Mouse (Mus musculus) heart, embryonic 14.5 days (tissue): ENCODE results near the gene Ctcf. TPM values are rescaled to one million over a fixed set of nuclear protein-coding genes. Genes with fewer than 3 reads are reported as not detected.

Experiments used
- ATAC-seq: fragments of 200-750 bp; cut with Nextera tagmentation; 2 replicates; pipeline ENCODE4 v1.8.0; 2017; ENCODE audit warnings: low read depth, moderate TSS enrichment; ENCODE audit not compliant: insufficient number of reproducible peaks, insufficient read depth, low FRiP score
- H3K27ac ChIP-seq, 2 experiments: fragments of 200-500 bp in 1 of 2; fragments of 300-500 bp in 1 of 2; sonication (generic) in 1 of 2; replicated peaks in 1 of 2; 2 replicates each; pipeline ENCODE4 v1.5.1; 2012 to 2014; ENCODE audit warnings: low read depth in 2 of 2, low read length in 2 of 2, control low read depth in 1 of 2, mild to moderate bottlenecking in 1 of 2, mixed read lengths in 1 of 2; ENCODE audit not compliant: control insufficient read depth in 1 of 2, insufficient read depth in 1 of 2
- H3K27me3 ChIP-seq: fragments of 300-500 bp; sonication (generic); 2 replicates; pipeline ENCODE4 v1.6.1; 2014; ENCODE audit warnings: mild to moderate bottlenecking, low read length, control low read depth; ENCODE audit not compliant: control insufficient read depth, insufficient read depth
- H3K36me3 ChIP-seq: fragments of 300-500 bp; sonication (generic); 2 replicates; pipeline ENCODE4 v1.6.1; 2014; ENCODE audit warnings: mild to moderate bottlenecking, control low read depth, low read length, mixed read lengths; ENCODE audit not compliant: control insufficient read depth, insufficient read depth
- H3K4me1 ChIP-seq, 2 experiments: fragments of 200-500 bp in 1 of 2; fragments of 300-500 bp in 1 of 2; sonication (generic) in 1 of 2; 2 replicates each; pipeline ENCODE4 v1.6.1; 2012 to 2014; ENCODE audit warnings: low read length in 2 of 2, control low read depth in 1 of 2, mixed read lengths in 1 of 2; ENCODE audit not compliant: control insufficient read depth in 2 of 2, insufficient read depth in 2 of 2
- H3K4me2 ChIP-seq: fragments of 300-500 bp; sonication (generic); 2 replicates; pipeline ENCODE4 v1.6.1; 2014; ENCODE audit warnings: mild to moderate bottlenecking, low read length
- H3K4me3 ChIP-seq, 2 experiments: fragments of 200-500 bp in 1 of 2; fragments of 300-500 bp in 1 of 2; sonication (generic) in 1 of 2; 2 replicates each; pipeline ENCODE4 v1.5.1; 2012 to 2014; ENCODE audit warnings: low read length in 2 of 2, mild to moderate bottlenecking in 2 of 2, control low read depth in 1 of 2, low read depth in 1 of 2, moderate library complexity in 1 of 2; ENCODE audit not compliant: control insufficient read depth in 1 of 2, insufficient read depth in 1 of 2
- H3K9ac ChIP-seq: fragments of 300-500 bp; sonication (generic); 2 replicates; pipeline ENCODE4 v1.6.1; 2014; ENCODE audit warnings: mild to moderate bottlenecking, low read length
- H3K9me3 ChIP-seq: fragments of 300-500 bp; sonication (generic); 2 replicates; pipeline ENCODE4 v1.6.1; 2016; ENCODE audit warnings: low read length, control low read depth; ENCODE audit not compliant: control insufficient read depth
- WGBS: fragments of 180-500 bp; shearing (Covaris S2); extraction: QIAGEN DNeasy Blood & Tissue Kit; methylation state at CpG from one replicate; pipeline ENCODE4 v1.1.7; 2014; 5-methylcytosine and 5-hydroxymethylcytosine counted together
- polyA plus RNA-seq: library from polyadenylated mRNA; unstranded; fragments of >200 nt; fragmentation: Nextera tagmentation; extraction: Ambion mirVana; gene quantifications from 2 replicates; pipeline ENCODE4 v1.2.1, GENCODE M21; 2014

Ctcf gene
- polyA plus RNA-seq, 1 experiment from 2014 or later: 62.5 TPM

GRCm38 (mm10) chr8:105698734-105699133 is 62.4 kb downstream of the Ctcf start:
- Histone ChIP-seq H3K4me2 (no peak overlapping the region), H3K4me3 (no peak overlapping the region), H3K9ac (no peak overlapping the region), H3K27me3 (peaks cover 4% of the 10 kb centered on the region; the same call in 1 of the 2 replicates), H3K9me3 (no peaks in the 10 kb centered on the region), H3K27ac (no peak overlapping the region), H3K36me3 (peaks cover 42% of the 10 kb centered on the region), H3K4me1 (peaks cover 15 to 19% of the 10 kb centered on the region in 2 experiments; a peak in 3 of 4 replicates)
- no peak for ATAC-seq
- WGBS: 93% methylated on average over 5 of the region's 5 CpGs

DNA sequence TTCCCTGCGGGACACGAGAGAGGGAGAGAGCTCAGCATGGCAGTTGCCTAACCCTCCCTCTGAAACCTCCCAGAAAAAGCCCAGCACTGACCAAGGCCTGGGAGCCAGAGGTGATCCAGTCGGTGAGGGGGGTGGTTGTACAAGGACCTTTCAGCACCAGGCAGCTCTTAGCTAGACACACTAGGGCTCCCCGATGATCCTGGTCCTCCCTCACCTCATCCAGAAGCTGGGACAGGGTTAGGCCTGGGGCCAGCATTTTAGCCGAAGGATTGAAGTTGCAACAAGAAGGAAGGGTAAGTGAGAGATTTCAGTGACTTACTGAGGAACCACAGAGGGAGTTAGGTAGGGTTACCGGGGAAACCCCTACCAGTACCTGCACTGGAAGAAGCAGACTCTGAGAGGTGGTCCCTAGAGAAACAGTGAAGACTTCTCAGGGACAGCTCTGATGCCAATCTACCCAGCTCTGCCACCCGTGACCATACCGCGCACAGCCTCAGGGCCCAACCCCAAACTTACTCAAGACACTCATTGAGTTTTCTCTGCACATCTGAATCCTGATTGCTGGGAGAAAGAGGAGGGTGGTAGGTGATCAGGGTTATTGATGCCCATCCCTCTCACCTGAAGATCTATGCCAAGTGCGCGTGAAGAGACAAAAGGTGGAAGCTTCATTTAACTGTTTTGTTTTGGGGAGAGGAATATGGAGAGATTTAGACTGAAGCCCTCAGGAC is 63.3 kb downstream of the Ctcf start:
- Histone ChIP-seq H3K4me1 (peaks cover 9 to 14% of the 10 kb centered on the region in 2 experiments; a peak in 3 of 4 replicates), H3K27ac (no peak overlapping the region), H3K9ac (peak overlapping the region; percentile 73), H3K27me3 (peaks cover 4% of the 10 kb centered on the region; the same call in 1 of the 2 replicates), H3K9me3 (no peaks in the 10 kb centered on the region), H3K4me3 (peak overlapping the region in 1 of 2 experiments; percentile 51; a peak in 2 of 4 replicates), H3K4me2 (peak overlapping the region; percentile 89), H3K36me3 (peaks cover 46% of the 10 kb centered on the region)
- no peak for ATAC-seq
- 86% methylated on average over 11 of the region's 11 CpGs for WGBS

- peak overlapping the region; percentile 73 for H3K9ac ChIP-seq
Measured at GRCm38 (mm10) chr8:105700566-105700965, 64.2 kb downstream of the Ctcf start.

GRCm38 (mm10) chr8:105700966-105701824 is 64.8 kb downstream of the Ctcf start, which contains the start of the genes Acd and Pard6a:
Gene Acd (minus strand): TSS chr8:105701102.
Gene Pard6a (plus strand): TSS chr8:105701148.
- Histone ChIP-seq H3K36me3 (peaks cover 46% of the 10 kb centered on the region), H3K4me3 (peak within 1 kb of the TSS; percentile 51 to 76), H3K9ac (peak within 1 kb of the TSS; percentile 73), H3K27ac (peak within 1 kb of the TSS; percentile 92), H3K4me2 (peak within 1 kb of the TSS; percentile 89), H3K9me3 (no peaks in the 10 kb centered on the region), H3K4me1 (peaks cover 9 to 14% of the 10 kb centered on the region in 2 experiments; a peak in 3 of 4 replicates), H3K27me3 (no peaks in the 10 kb centered on the region)
- under 1% methylated on average over 60 of the region's 60 CpGs for WGBS
- ATAC-seq: peak; percentile 75

More at GRCm38 (mm10) chr8:105700566-105700965, 64.2 kb downstream of the Ctcf start:
- Histone ChIP-seq H3K36me3 (peaks cover 46% of the 10 kb centered on the region), H3K27me3 (no peaks in the 10 kb centered on the region), H3K27ac (peak overlapping the region; percentile 18 to 92; a peak in 3 of 4 replicates), H3K9me3 (no peaks in the 10 kb centered on the region), H3K4me1 (peaks cover 9 to 14% of the 10 kb centered on the region in 2 experiments; a peak in 3 of 4 replicates), H3K4me3 (peak overlapping the region; percentile 51 to 76), H3K4me2 (peak overlapping the region; percentile 89)
- 0% methylated on average over 21 of the region's 21 CpGs for WGBS
- peak; percentile 24 for ATAC-seq

GRCm38 (mm10) chr8:105702001-105702401 is 65.6 kb downstream of the Ctcf start:
- WGBS: 37% methylated on average over 18 of the region's 18 CpGs
- peaks cover 9 to 16% of the 10 kb centered on the region in 2 experiments; a peak in 3 of 4 replicates for H3K4me1 ChIP-seq
- no peaks in the 10 kb centered on the region for H3K9me3 ChIP-seq
- H3K4me3 ChIP-seq: peak overlapping the region; percentile 51 to 76
- H3K4me2 ChIP-seq: peak overlapping the region; percentile 89
- peak overlapping the region in 1 of 2 experiments; percentile 92; a peak in 1 of 4 replicates for H3K27ac ChIP-seq
- H3K27me3 ChIP-seq: no peaks in the 10 kb centered on the region
- no peak for ATAC-seq
- peaks cover 42% of the 10 kb centered on the region for H3K36me3 ChIP-seq
- H3K9ac ChIP-seq: peak overlapping the region; percentile 73

- no peak for ATAC-seq
- peaks cover 33% of the 10 kb centered on the region for H3K36me3 ChIP-seq
- no peaks in the 10 kb centered on the region for H3K9me3 ChIP-seq
- peaks cover 9 to 22% of the 10 kb centered on the region in 2 experiments; a peak in 3 of 4 replicates for H3K4me1 ChIP-seq
- no peak overlapping the region for H3K4me3 ChIP-seq
- no peaks in the 10 kb centered on the region for H3K27me3 ChIP-seq
- H3K4me2 ChIP-seq: no peak overlapping the region
- no peak overlapping the region for H3K9ac ChIP-seq
- 92% methylated on average over 24 of the region's 24 CpGs for WGBS
- no peak overlapping the region for H3K27ac ChIP-seq
Measured at GRCm38 (mm10) chr8:105702731-105703415, 66.5 kb downstream of the Ctcf start.
